Mouse (Mus musculus) small intestine, adult 2 months (tissue): ENCODE data around the gene Coro1b.
A peak's percentile ranks its signal among the peaks of the same experiment; 100 is the strongest.

ENCODE experiments used
- CTCF ChIP-seq: fragments of 200-500 bp; IDR thresholded peaks from 2 replicates; pipeline ENCODE4 v1.5.1; 2012; ENCODE audit warnings: low read depth, mild to moderate bottlenecking, control low read depth, inconsistent platforms, low read length, moderate library complexity, mixed read lengths; ENCODE audit not compliant: insufficient replicate concordance, insufficient read length; ENCODE audit errors: extremely low read depth
- POLR2A ChIP-seq: fragments of 200-500 bp; IDR thresholded peaks from 2 replicates; pipeline ENCODE4 v1.6.1; 2012; ENCODE audit warnings: low read depth, mild to moderate bottlenecking, control low read depth, inconsistent platforms, low read length, moderate library complexity

GRCm38 (mm10) chr19:4191528-4192250 is 43.3 kb downstream of the Coro1b start, which contains the start of gene Ppp1ca:
- peak; percentile 52; the same call in 1 of the 2 replicates for TF ChIP-seq CTCF
- TF ChIP-seq POLR2A: peak; percentile 86
